Mouse (Mus musculus): ENCODE data around the gene Ankrd44. TPM values are rescaled to one million over a fixed set of nuclear protein-coding genes. Genes with fewer than 3 reads are reported as not detected.

Ankrd44 gene
- total and polyA plus RNA-seq, 3 experiments, result 0.10 to 2.6 (median 1.5) TPM

- Histone ChIP-seq H3K27me3 (ENCODE audit: insufficient read depth, low read length) (no peaks in the 10 kb centered on the region), H3K9me3 (replicated peaks) (no peaks in the 10 kb centered on the region), H3K4me3 (ENCODE audit: low read depth, low read length) (no peak overlapping the region), H3K4me1 (ENCODE audit: insufficient read depth, low read depth, low read length) (no peaks in the 10 kb centered on the region), H3K36me3 (replicated peaks) (no peaks in the 10 kb centered on the region)
- DNase-seq (ENCODE audit: low spot score), result no peak
- ATAC-seq (ENCODE audit: extremely low read depth, insufficient number of reproducible peaks, low FRiP score, poor library complexity, severe bottlenecking), result no peak
- TF ChIP-seq CTCF (IDR thresholded peaks at IDR 0.05; ENCODE audit: low read depth, low read length), result no peak
- TF ChIP-seq GATA2 (IDR thresholded peaks at IDR 0.05; ENCODE audit: borderline replicate concordance, low read depth, low read length), result no peak
- no peak for TF ChIP-seq TAL1 (conservative IDR thresholded peaks at IDR 0.05; ENCODE audit: low read depth, low read length)
- no peak for TF ChIP-seq POLR2AphosphoS5 (IDR thresholded peaks at IDR 0.05; ENCODE audit: insufficient replicate concordance, low read depth, low read length)
- no peak for TF ChIP-seq GATA1 (IDR thresholded peaks at IDR 0.05; ENCODE audit: borderline replicate concordance, low read length)
These were observed 235.8 kb downstream of the Ankrd44 start for GRCm38 (mm10) chr1:54690291-54690965.

GRCm38 (mm10) chr1:54688441-54688840 lies 237.7 kb downstream of the Ankrd44 start:
- Histone ChIP-seq H3K4me3 (ENCODE audit: low read depth, low read length) (no peak overlapping the region), H3K4me1 (ENCODE audit: insufficient read depth, low read depth, low read length) (no peaks in the 10 kb centered on the region)

GRCm38 (mm10) chr1:54684316-54684715 lies 241.9 kb downstream of the Ankrd44 start:
- Histone ChIP-seq H3K27me3 (ENCODE audit: insufficient read depth, low read length) (no peaks in the 10 kb centered on the region), H3K36me3 (replicated peaks) (no peaks in the 10 kb centered on the region), H3K9me3 (replicated peaks) (no peaks in the 10 kb centered on the region), H3K4me3 (ENCODE audit: low read depth, low read length) (no peak overlapping the region), H3K4me1 (ENCODE audit: insufficient read depth, low read depth, low read length) (no peaks in the 10 kb centered on the region)
- ATAC-seq (ENCODE audit: extremely low read depth, insufficient number of reproducible peaks, low FRiP score, poor library complexity, severe bottlenecking) (no peak), DNase-seq (ENCODE audit: low spot score) (no peak)
- no peak for TF ChIP-seq GATA1 (IDR thresholded peaks at IDR 0.05; ENCODE audit: borderline replicate concordance, low read length)
- no peak for TF ChIP-seq CTCF (IDR thresholded peaks at IDR 0.05; ENCODE audit: low read depth, low read length)
- no peak for TF ChIP-seq TAL1 (conservative IDR thresholded peaks at IDR 0.05; ENCODE audit: low read depth, low read length)
- TF ChIP-seq GATA2 (IDR thresholded peaks at IDR 0.05; ENCODE audit: borderline replicate concordance, low read depth, low read length), result no peak
- TF ChIP-seq POLR2AphosphoS5 (IDR thresholded peaks at IDR 0.05; ENCODE audit: insufficient replicate concordance, low read depth, low read length), result no peak

More at GRCm38 (mm10) chr1:54688441-54688840, 237.7 kb downstream of the Ankrd44 start:
- Histone ChIP-seq H3K9me3 (replicated peaks) (no peaks in the 10 kb centered on the region), H3K36me3 (replicated peaks) (no peaks in the 10 kb centered on the region), H3K27me3 (ENCODE audit: insufficient read depth, low read length) (no peaks in the 10 kb centered on the region)
- no peak for TF ChIP-seq CTCF (IDR thresholded peaks at IDR 0.05; ENCODE audit: low read depth, low read length)
- no peak for TF ChIP-seq GATA1 (IDR thresholded peaks at IDR 0.05; ENCODE audit: borderline replicate concordance, low read length)
- no peak for TF ChIP-seq POLR2AphosphoS5 (IDR thresholded peaks at IDR 0.05; ENCODE audit: insufficient replicate concordance, low read depth, low read length)
- no peak for TF ChIP-seq GATA2 (IDR thresholded peaks at IDR 0.05; ENCODE audit: borderline replicate concordance, low read depth, low read length)
- TF ChIP-seq TAL1 (conservative IDR thresholded peaks at IDR 0.05; ENCODE audit: low read depth, low read length), result no peak
- DNase-seq (ENCODE audit: low spot score) (no peak), ATAC-seq (ENCODE audit: extremely low read depth, insufficient number of reproducible peaks, low FRiP score, poor library complexity, severe bottlenecking) (no peak)

DNA sequence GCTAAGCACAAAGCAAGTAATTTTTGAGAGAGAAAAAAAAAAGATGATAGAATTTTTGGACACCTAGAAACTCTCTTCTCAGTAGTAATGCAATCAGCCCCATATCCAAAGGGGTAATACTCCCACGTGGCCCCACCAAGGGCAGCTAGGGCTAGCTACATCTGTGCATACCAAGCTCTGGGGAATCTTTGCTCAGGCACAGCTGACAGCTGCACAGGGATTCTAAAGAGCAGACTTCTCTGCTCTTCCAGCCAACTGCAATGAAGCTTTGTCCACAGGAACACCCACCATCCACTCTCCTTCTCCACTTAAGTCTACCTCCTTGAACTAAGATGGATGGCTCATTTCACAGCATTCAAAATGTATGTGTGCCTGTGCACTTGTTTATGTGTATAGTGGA lies 246.6 kb downstream of the Ankrd44 start:
- H3K9me3 ChIP-seq (replicated peaks), result no peaks in the 10 kb centered on the region
- peaks cover 8% of the 10 kb centered on the region; the same call in 1 of the 2 replicates for H3K27me3 ChIP-seq (ENCODE audit: insufficient read depth, low read length)
- H3K36me3 ChIP-seq (replicated peaks), result no peaks in the 10 kb centered on the region
- H3K4me1 ChIP-seq (ENCODE audit: insufficient read depth, low read depth, low read length), result no peaks in the 10 kb centered on the region
- DNase-seq (ENCODE audit: low spot score) (no peak), ATAC-seq (ENCODE audit: extremely low read depth, insufficient number of reproducible peaks, low FRiP score, poor library complexity, severe bottlenecking) (no peak)
- H3K4me3 ChIP-seq (ENCODE audit: low read depth, low read length), result no peak overlapping the region
- TF ChIP-seq GATA2 (IDR thresholded peaks at IDR 0.05; ENCODE audit: borderline replicate concordance, low read depth, low read length), result no peak
- no peak for TF ChIP-seq CTCF (IDR thresholded peaks at IDR 0.05; ENCODE audit: low read depth, low read length)
- no peak for TF ChIP-seq TAL1 (conservative IDR thresholded peaks at IDR 0.05; ENCODE audit: low read depth, low read length)
- TF ChIP-seq GATA1 (IDR thresholded peaks at IDR 0.05; ENCODE audit: borderline replicate concordance, low read length), result no peak
- TF ChIP-seq POLR2AphosphoS5 (IDR thresholded peaks at IDR 0.05; ENCODE audit: insufficient replicate concordance, low read depth, low read length), result no peak

- Histone ChIP-seq H3K4me1 (ENCODE audit: insufficient read depth, low read depth, low read length) (no peaks in the 10 kb centered on the region), H3K4me3 (ENCODE audit: low read depth, low read length) (no peak overlapping the region), H3K9me3 (replicated peaks) (no peaks in the 10 kb centered on the region), H3K36me3 (replicated peaks) (no peaks in the 10 kb centered on the region), H3K27me3 (ENCODE audit: insufficient read depth, low read length) (peaks cover 8% of the 10 kb centered on the region; the same call in 1 of the 2 replicates)
- ATAC-seq (ENCODE audit: extremely low read depth, insufficient number of reproducible peaks, low FRiP score, poor library complexity, severe bottlenecking), result no peak
- no peak for DNase-seq (ENCODE audit: low spot score)
- no peak for TF ChIP-seq CTCF (IDR thresholded peaks at IDR 0.05; ENCODE audit: low read depth, low read length)
- no peak for TF ChIP-seq POLR2AphosphoS5 (IDR thresholded peaks at IDR 0.05; ENCODE audit: insufficient replicate concordance, low read depth, low read length)
- TF ChIP-seq TAL1 (conservative IDR thresholded peaks at IDR 0.05; ENCODE audit: low read depth, low read length), result no peak
- no peak for TF ChIP-seq GATA1 (IDR thresholded peaks at IDR 0.05; ENCODE audit: borderline replicate concordance, low read length)
- TF ChIP-seq GATA2 (IDR thresholded peaks at IDR 0.05; ENCODE audit: borderline replicate concordance, low read depth, low read length), result no peak
These were observed 248.2 kb downstream of the Ankrd44 start for GRCm38 (mm10) chr1:54678037-54678436.

DNA sequence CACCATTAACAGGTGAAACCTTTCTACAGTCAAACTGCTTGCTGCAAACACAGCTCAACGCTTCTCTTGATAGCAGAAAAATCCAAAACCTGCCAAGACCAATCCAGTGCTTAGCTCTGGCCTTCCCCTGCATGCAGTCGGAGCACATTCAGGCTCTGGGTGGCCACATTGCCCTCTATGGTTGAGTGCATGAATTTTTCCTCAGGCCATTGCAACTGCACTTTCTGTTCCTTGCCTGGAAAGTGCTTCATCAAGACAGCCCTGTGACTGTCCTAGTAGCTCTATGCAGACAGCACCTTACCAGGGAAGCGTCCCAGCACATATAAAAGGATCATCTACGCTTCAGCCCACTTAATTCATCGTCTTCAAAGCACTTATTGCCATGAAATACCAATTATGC lies 250.7 kb downstream of the Ankrd44 start:
- Histone ChIP-seq H3K4me3 (ENCODE audit: low read depth, low read length) (no peak overlapping the region), H3K4me1 (ENCODE audit: insufficient read depth, low read depth, low read length) (no peaks in the 10 kb centered on the region), H3K36me3 (replicated peaks) (no peaks in the 10 kb centered on the region), H3K27me3 (ENCODE audit: insufficient read depth, low read length) (peaks cover 8% of the 10 kb centered on the region; the same call in 1 of the 2 replicates), H3K9me3 (replicated peaks) (no peaks in the 10 kb centered on the region)
- no peak for DNase-seq (ENCODE audit: low spot score)
- ATAC-seq (ENCODE audit: extremely low read depth, insufficient number of reproducible peaks, low FRiP score, poor library complexity, severe bottlenecking), result no peak
- no peak for TF ChIP-seq POLR2AphosphoS5 (IDR thresholded peaks at IDR 0.05; ENCODE audit: insufficient replicate concordance, low read depth, low read length)

Data from G1E (cell line).